Mouse (Mus musculus): ENCODE measurements around the gene Arhgap27. TPM values are rescaled to one million over a fixed set of nuclear protein-coding genes. Genes with fewer than 3 reads are reported as not detected.

The Arhgap27 gene
- total and polyA plus RNA-seq, 3 experiments, result 6.3 to 15.0 TPM; not detected in 1

GRCm38 (mm10) chr11:103354033-103354432 is 9.5 kb downstream of the Arhgap27 start:
- Histone ChIP-seq H3K4me3 (ENCODE audit: control insufficient read depth in 1 of 2, insufficient read depth in 1 of 2, low read depth in 2 of 2, low read length in 2 of 2) (no peak overlapping the region), H3K27me3 (ENCODE audit: control insufficient read depth in 1 of 2, insufficient read depth in 2 of 2, low read length in 2 of 2) (no peaks in the 10 kb centered on the region), H3K79me2 (ENCODE audit: control insufficient read depth, insufficient read depth, low read length, poor library complexity) (no peaks in the 10 kb centered on the region), H3K9me3 (replicated peaks; ENCODE audit: insufficient read depth, low read length) (no peaks in the 10 kb centered on the region), H3K36me3 (ENCODE audit: control insufficient read depth in 1 of 2, insufficient read depth in 2 of 2, low read length in 2 of 2) (no peaks in the 10 kb centered on the region), H3K4me1 (ENCODE audit: control insufficient read depth in 1 of 2, insufficient read depth in 2 of 2, low read length in 2 of 2) (no peaks in the 10 kb centered on the region), H3K9ac (ENCODE audit: control insufficient read depth, low read depth, low read length, poor library complexity, severe bottlenecking) (no peak overlapping the region), H3K27ac (ENCODE audit: control insufficient read depth, low read depth, low read length) (no peak overlapping the region)
- peak; percentile 49 for DNase-seq (ENCODE audit: low read depth, low spot score)
- TF ChIP-seq CHD2 (IDR thresholded peaks at IDR 0.05; ENCODE audit: low read length) (no peak), POLR2A (IDR thresholded peaks at IDR 0.05; ENCODE audit: control insufficient read depth in 1 of 2, insufficient read depth in 1 of 2, low read depth in 1 of 2, low read length in 2 of 2, poor library complexity in 1 of 2) (no peak), GATA1 (IDR thresholded peaks at IDR 0.05; ENCODE audit: low read depth, low read length) (no peak), SMC3 (IDR thresholded peaks at IDR 0.05; ENCODE audit: low read depth, low read length) (no peak), ELF1 (IDR thresholded peaks at IDR 0.05; ENCODE audit: low read depth, low read length) (no peak), MAX (IDR thresholded peaks at IDR 0.05; ENCODE audit: low read length) (no peak), RAD21 (IDR thresholded peaks at IDR 0.05; ENCODE audit: low read depth, low read length) (no peak), MAFK (IDR thresholded peaks at IDR 0.05; ENCODE audit: borderline replicate concordance, low read depth, low read length) (no peak), MAZ (IDR thresholded peaks at IDR 0.05; ENCODE audit: low read depth, low read length) (no peak), CTCF (IDR thresholded peaks at IDR 0.05 in 2 of 3, conservative IDR thresholded peaks at IDR 0.05 in 1 of 3; ENCODE audit: control insufficient read depth in 1 of 3, insufficient read depth in 1 of 3, low read depth in 2 of 3, low read length in 3 of 3, poor library complexity in 1 of 3, severe bottlenecking in 1 of 3) (no peak), POLR2AphosphoS5 (IDR thresholded peaks at IDR 0.05; ENCODE audit: borderline replicate concordance, low read depth, low read length) (no peak), USF1 (IDR thresholded peaks at IDR 0.05; ENCODE audit: low read depth, low read length) (no peak), CHD1 (IDR thresholded peaks at IDR 0.05; ENCODE audit: low read depth, low read length) (no peak)

GRCm38 (mm10) chr11:103352239-103352814 is 11.2 kb downstream of the Arhgap27 start:
- no peaks in the 10 kb centered on the region for H3K27me3 ChIP-seq (ENCODE audit: control insufficient read depth in 1 of 2, insufficient read depth in 2 of 2, low read length in 2 of 2)
- H3K27ac ChIP-seq (ENCODE audit: control insufficient read depth, low read depth, low read length), result no peak overlapping the region
- no peak for DNase-seq (ENCODE audit: low read depth, low spot score)
- H3K4me3 ChIP-seq (ENCODE audit: control insufficient read depth in 1 of 2, insufficient read depth in 1 of 2, low read depth in 2 of 2, low read length in 2 of 2), result no peak overlapping the region
- no peak overlapping the region for H3K9ac ChIP-seq (ENCODE audit: control insufficient read depth, low read depth, low read length, poor library complexity, severe bottlenecking)
- H3K9me3 ChIP-seq (replicated peaks; ENCODE audit: insufficient read depth, low read length), result no peaks in the 10 kb centered on the region
- TF ChIP-seq MAZ (IDR thresholded peaks at IDR 0.05; ENCODE audit: low read depth, low read length) (no peak), E2F4 (IDR thresholded peaks at IDR 0.05; ENCODE audit: borderline replicate concordance, low read depth, low read length) (no peak), CTCF (IDR thresholded peaks at IDR 0.05 in 2 of 3, conservative IDR thresholded peaks at IDR 0.05 in 1 of 3; ENCODE audit: control insufficient read depth in 1 of 3, insufficient read depth in 1 of 3, low read depth in 2 of 3, low read length in 3 of 3, poor library complexity in 1 of 3, severe bottlenecking in 1 of 3) (peak; percentile 15 to 37 (median 20); a peak in 4 of 6 replicates), MYB (IDR thresholded peaks at IDR 0.05; ENCODE audit: low read depth, low read length) (no peak), ETS1 (IDR thresholded peaks at IDR 0.05; ENCODE audit: low read depth, low read length) (no peak), HCFC1 (IDR thresholded peaks at IDR 0.05; ENCODE audit: low read depth, low read length) (no peak)
- no peaks in the 10 kb centered on the region for H3K79me2 ChIP-seq (ENCODE audit: control insufficient read depth, insufficient read depth, low read length, poor library complexity)
- no peaks in the 10 kb centered on the region for H3K4me1 ChIP-seq (ENCODE audit: control insufficient read depth in 1 of 2, insufficient read depth in 2 of 2, low read length in 2 of 2)
- no peaks in the 10 kb centered on the region for H3K36me3 ChIP-seq (ENCODE audit: control insufficient read depth in 1 of 2, insufficient read depth in 2 of 2, low read length in 2 of 2)

Data from MEL (cell line).